Mouse (Mus musculus): ENCODE measurements around the gene Tnnt3.

Gene Tnnt3

GRCm38 (mm10) chr7:142509518-142509917 lies 10.9 kb downstream of the Tnnt3 start:
- no peak for DNase-seq

- DNase-seq: no peak
Observed at GRCm38 (mm10) chr7:142510021-142510777, 11.6 kb downstream of the Tnnt3 start.

GRCm38 (mm10) chr7:142514048-142514447 lies 15.4 kb downstream of the Tnnt3 start:
- no peak for DNase-seq

- no peak for DNase-seq
Observed at GRCm38 (mm10) chr7:142516221-142516978, 17.8 kb downstream of the Tnnt3 start.

GRCm38 (mm10) chr7:142517531-142517930 lies 18.9 kb downstream of the Tnnt3 start:
- no peak for DNase-seq

- DNase-seq: no peak
Observed at GRCm38 (mm10) chr7:142520331-142520730, 21.7 kb downstream of the Tnnt3 start.

- no peak for DNase-seq
Observed at GRCm38 (mm10) chr7:142522352-142522751, 23.7 kb downstream of the Tnnt3 start.

GRCm38 (mm10) chr7:142523200-142523990 lies 24.8 kb downstream of the Tnnt3 start:
- no peak for DNase-seq

- DNase-seq: no peak
Observed at GRCm38 (mm10) chr7:142525342-142526178, 26.9 kb downstream of the Tnnt3 start.

- no peak for DNase-seq
Observed at GRCm38 (mm10) chr7:142529350-142529749, 30.7 kb downstream of the Tnnt3 start.

- DNase-seq: peak; percentile 49
Observed at GRCm38 (mm10) chr7:142531973-142532521, 33.4 kb downstream of the Tnnt3 start.

GRCm38 (mm10) chr7:142532671-142533058 lies 34.0 kb downstream of the Tnnt3 start, which contains the start of gene Mrpl23:
TSS of gene Mrpl23 (plus strand) at chr7:142532686.
- DNase-seq: no peak

- peak; percentile 89 for DNase-seq
Observed at GRCm38 (mm10) chr7:142533059-142533855, 34.6 kb downstream of the Tnnt3 start.

GRCm38 (mm10) chr7:142535116-142535515 lies 36.5 kb downstream of the Tnnt3 start:
- peak; percentile 20 for DNase-seq

GRCm38 (mm10) chr7:142535832-142536231 lies 37.2 kb downstream of the Tnnt3 start:
- no peak for DNase-seq

GRCm38 (mm10) chr7:142537181-142537580 lies 38.5 kb downstream of the Tnnt3 start:
- DNase-seq: no peak

GRCm38 (mm10) chr7:142537879-142538278 lies 39.2 kb downstream of the Tnnt3 start:
- DNase-seq: peak; percentile 60

GRCm38 (mm10) chr7:142538291-142538690 lies 39.7 kb downstream of the Tnnt3 start:
- no peak for DNase-seq

- no peak for DNase-seq
Observed at GRCm38 (mm10) chr7:142538766-142539165, 40.1 kb downstream of the Tnnt3 start.

GRCm38 (mm10) chr7:142539828-142540227 lies 41.2 kb downstream of the Tnnt3 start:
- no peak for DNase-seq

GRCm38 (mm10) chr7:142542771-142543303 lies 44.2 kb downstream of the Tnnt3 start:
- DNase-seq: no peak
